Mouse (Mus musculus): ENCODE results near the gene Mad2l1bp.

The Mad2l1bp gene

GRCm38 (mm10) chr17:46116881-46117280, 36.5 kb downstream of the Mad2l1bp start:
- intact Hi-C loops (cut with DNase I): no loop called here

GRCm38 (mm10) chr17:46116138-46116537, 37.2 kb downstream of the Mad2l1bp start:
- intact Hi-C loops (cut with DNase I): no loop called here

GRCm38 (mm10) chr17:46115489-46115888, 37.9 kb downstream of the Mad2l1bp start:
- intact Hi-C loops (cut with DNase I): no loop called here

DNA sequence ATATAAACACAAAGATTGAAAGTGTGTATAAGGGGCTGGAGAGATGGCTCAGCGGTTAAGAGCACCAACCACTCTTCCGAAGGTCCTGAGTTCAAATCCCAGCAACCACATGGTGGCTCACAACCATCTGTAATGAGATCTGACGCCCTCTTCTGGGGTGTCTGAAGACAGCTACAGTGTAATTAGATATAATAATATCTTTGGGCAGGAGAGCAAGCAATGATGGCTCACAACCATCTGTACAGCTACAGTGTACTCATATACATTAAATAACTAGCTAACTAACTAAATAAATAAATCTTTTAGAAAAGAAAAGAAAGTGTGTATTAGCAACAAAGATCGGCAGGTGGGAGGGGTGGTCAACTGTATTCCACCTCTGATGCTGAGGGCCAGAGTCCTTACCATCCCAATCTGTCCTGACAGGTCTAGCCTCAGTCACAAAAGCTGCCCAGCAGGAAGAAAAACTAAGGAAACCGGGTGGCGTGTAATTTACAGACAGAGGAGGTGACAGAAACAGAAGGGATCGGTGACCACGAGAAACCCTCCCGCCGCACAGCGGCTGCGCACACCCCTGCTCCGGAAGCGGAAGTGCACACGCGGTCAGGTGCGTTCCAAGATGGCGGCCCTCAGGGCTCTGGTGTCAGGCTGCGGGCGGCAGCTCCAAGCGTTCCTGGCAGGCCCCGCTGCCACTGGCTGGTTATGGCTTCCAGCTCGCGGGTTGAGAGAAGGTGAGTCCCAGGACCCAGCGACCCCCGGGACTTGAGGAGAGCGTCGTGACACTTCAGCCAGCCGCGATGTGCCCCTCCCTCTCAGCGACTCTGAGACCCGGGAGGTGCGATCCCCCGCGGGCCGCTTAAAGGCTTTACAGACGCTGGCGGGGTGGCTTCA, 42.7 kb downstream of the Mad2l1bp start, which contains the start of gene Mrps18a:
Gene Mrps18a, plus strand, starts transcription at position 585 of the 888 bp plus-strand sequence.
- intact Hi-C loops (cut with DNase I): loop anchor here (5.0 kb wide), 1 partner anchor 73 kb away; no protein-coding TSS in a partner anchor

DNA sequence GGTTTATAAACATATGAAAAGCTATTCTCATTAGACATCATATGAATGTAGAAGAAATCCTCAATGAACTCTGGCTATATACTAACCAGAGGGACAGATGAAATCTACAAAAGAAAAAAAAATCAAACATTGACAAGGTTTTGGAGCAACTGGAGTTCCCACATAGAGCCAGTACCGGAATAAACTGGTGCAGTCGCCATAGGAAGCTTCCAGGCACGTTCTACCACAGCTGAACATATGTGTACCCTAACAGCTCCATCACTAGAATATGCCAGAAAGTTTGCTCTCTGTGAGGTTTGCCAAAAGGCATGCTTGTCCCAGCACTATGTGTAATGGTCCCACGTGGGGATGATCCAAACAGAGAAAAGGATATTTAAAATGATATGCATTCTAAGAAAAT, 45.1 kb downstream of the Mad2l1bp start:
- intact Hi-C loops (cut with DNase I): no loop called here

- intact Hi-C loops (cut with DNase I): no loop called here
These were observed 48.9 kb downstream of the Mad2l1bp start for GRCm38 (mm10) chr17:46104487-46104886.

GRCm38 (mm10) chr17:46102608-46103159, 50.7 kb downstream of the Mad2l1bp start:
- intact Hi-C loops (cut with DNase I): no loop called here

DNA sequence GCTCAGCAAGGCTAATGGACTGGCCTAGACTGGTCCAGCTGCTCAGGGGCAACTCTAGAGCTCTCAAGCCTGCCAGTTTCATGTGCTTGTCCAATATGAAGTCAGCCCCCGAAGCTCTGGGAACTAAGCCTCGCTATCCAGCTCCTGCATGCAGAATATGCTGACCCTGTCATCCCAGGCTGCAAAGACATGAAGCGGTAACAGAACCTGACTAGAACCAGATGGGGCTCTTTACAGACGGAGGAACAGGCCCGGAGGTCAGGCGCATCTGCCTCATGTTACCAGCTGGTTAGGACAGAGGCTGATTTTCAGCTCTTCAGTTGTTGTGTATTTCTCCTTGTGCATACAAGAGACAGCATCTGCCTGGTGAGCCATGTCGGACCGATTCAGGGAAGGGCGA, 51.4 kb downstream of the Mad2l1bp start:
- intact Hi-C loops (cut with DNase I): no loop called here

GRCm38 (mm10) chr17:46098525-46098924, 54.8 kb downstream of the Mad2l1bp start:
- intact Hi-C loops (cut with DNase I): no loop called here
